Mouse (Mus musculus) thymus, adult 2 months (tissue): ENCODE data around the gene E330017A01Rik.

Experiments
- CTCF ChIP-seq: fragments of 200-500 bp; IDR thresholded peaks from 2 replicates; pipeline ENCODE4 v1.5.1; 2012; ENCODE audit warnings: mild to moderate bottlenecking, control low read depth, low read length, moderate library complexity, borderline replicate concordance; ENCODE audit not compliant: control insufficient read depth, poor library complexity, insufficient read depth; ENCODE audit errors: extremely low read depth
- POLR2A ChIP-seq: fragments of 200-500 bp; IDR thresholded peaks from 2 replicates; pipeline ENCODE4 v1.6.1; 2012; ENCODE audit warnings: mild to moderate bottlenecking, low read length, control low read depth, moderate library complexity; ENCODE audit not compliant: control insufficient read depth, poor library complexity, insufficient read depth; ENCODE audit errors: extremely low read depth

- TF ChIP-seq POLR2A (no peak), CTCF (no peak)
Measured at GRCm38 (mm10) chr16:58669264-58669663, 30.7 kb upstream of the E330017A01Rik start.
